Comparison of ENCODE assay signal across 12 mouse cellular contexts in genomic region chr3:101500393-101501051, GRCm38 (mm10).
A peak's percentile ranks its signal among the peaks of the same experiment; 100 is the strongest.
DNase-seq lines count a peak whose midpoint lies in the region; ATAC-seq and TF ChIP-seq lines count a peak whose summit lies in the region.
"Had no signal": no experiment of that assay in that cellular context is flagged by ENCODE, and none has a peak within 500 bp of the region (broad histone marks: within the 10 kb centered on the region; RNA-seq: fewer than 3 reads in every experiment).

No protein-coding gene starts in this region.

- H3K4me2 ChIP-seq in kidney, embryonic 16.5 days (replicated peaks; ENCODE audit: low read depth, low read length) = no peak overlapping the region
- H3K4me2 ChIP-seq in stomach, postnatal 0 days (replicated peaks; ENCODE audit: low read depth) = no peak overlapping the region
- no peak overlapping the region for H3K4me2 ChIP-seq in midbrain, postnatal 0 days (ENCODE audit: low read depth, low read length, poor library complexity, severe bottlenecking)

- peak overlapping the region; percentile 76 for H3K27ac ChIP-seq in heart, embryonic 10.5 days
- 0 out of 2 replicates have a peak overlapping the region, but pooled peaks have one; percentile 17 for H3K27ac ChIP-seq in kidney, embryonic 16.5 days (ENCODE audit: low read length)
- H3K27ac ChIP-seq in stomach, postnatal 0 days (replicated peaks) = 0 out of 2 replicates have a peak overlapping the region, but pooled peaks have one; percentile 8
- no peak overlapping the region for H3K27ac ChIP-seq in midbrain, postnatal 0 days (ENCODE audit: low read depth, low read length)
- H3K27ac ChIP-seq: hindbrain, embryonic 10.5 days had no signal

- TF ChIP-seq CTCF in lung, adult 2 months (IDR thresholded peaks at IDR 0.05; ENCODE audit: insufficient read depth, low read length) = no peak
- TF ChIP-seq CTCF in stomach, postnatal 0 days (IDR thresholded peaks at IDR 0.05; ENCODE audit: low read depth) = no peak
- no peak for TF ChIP-seq CTCF in midbrain, postnatal 0 days (IDR thresholded peaks at IDR 0.05)

- peak; percentile 65 to 74 for DNase-seq in lung, adult 18-20 months
- no peak for DNase-seq in lung, adult 2 months
- no peak for DNase-seq in heart, embryonic 10.5 days (ENCODE audit: low spot score)
- peak; percentile 50 for DNase-seq in stomach, postnatal 0 days (ENCODE audit: low spot score)
- no peak for DNase-seq in midbrain, postnatal 0 days (ENCODE audit: low spot score)
- no peak for DNase-seq in gastrocnemius, postnatal 14 days
- DNase-seq in layer of hippocampus, adult 9-11 months = no peak
- DNase-seq: cerebellum, postnatal 36 days; thymus, postnatal 36 days had no signal

- no peak overlapping the region for H3K9ac ChIP-seq in kidney, embryonic 16.5 days (replicated peaks; ENCODE audit: low read length)
- H3K9ac ChIP-seq in stomach, postnatal 0 days (ENCODE audit: low read length) = no peak overlapping the region
- no peak overlapping the region for H3K9ac ChIP-seq in midbrain, postnatal 0 days (replicated peaks; ENCODE audit: low read length, poor library complexity, severe bottlenecking)

- no peak overlapping the region for H3K4me3 ChIP-seq in lung, adult 2 months (replicated peaks; ENCODE audit: extremely low read depth, low read depth, low read length)
- H3K4me3 ChIP-seq in heart, embryonic 10.5 days = no peak overlapping the region
- H3K4me3 ChIP-seq in kidney, embryonic 16.5 days (ENCODE audit: low read length) = no peak overlapping the region
- H3K4me3 ChIP-seq in stomach, postnatal 0 days (ENCODE audit: low read depth, low read length) = no peak overlapping the region
- H3K4me3 ChIP-seq in midbrain, postnatal 0 days (ENCODE audit: low read depth, low read length) = no peak overlapping the region
- H3K4me3 ChIP-seq: erythroblast, embryonic 14.5 days; hindbrain, embryonic 10.5 days had no signal

- H3K27me3 ChIP-seq in heart, embryonic 10.5 days (ENCODE audit: insufficient read depth, poor library complexity, severe bottlenecking) = no peaks in the 10 kb centered on the region
- no peaks in the 10 kb centered on the region for H3K27me3 ChIP-seq in kidney, embryonic 16.5 days (ENCODE audit: insufficient read depth, low read length)
- H3K27me3 ChIP-seq in stomach, postnatal 0 days (ENCODE audit: control insufficient read depth, insufficient read depth, low read length) = no peaks in the 10 kb centered on the region
- no peaks in the 10 kb centered on the region for H3K27me3 ChIP-seq in midbrain, postnatal 0 days (ENCODE audit: insufficient read depth, low read length)

- WGBS in lung, adult 2 months = 41% methylated on average over 11 of the region's 11 CpGs
- WGBS in heart, embryonic 10.5 days = 58% methylated on average over 11 of the region's 11 CpGs
- WGBS in kidney, embryonic 16.5 days = 65% methylated on average over 11 of the region's 11 CpGs
- 57% methylated on average over 11 of the region's 11 CpGs for WGBS in stomach, postnatal 0 days
- WGBS in midbrain, postnatal 0 days = 79% methylated on average over 11 of the region's 11 CpGs

- H3K9me3 ChIP-seq in heart, embryonic 10.5 days = no peaks in the 10 kb centered on the region
- no peaks in the 10 kb centered on the region for H3K9me3 ChIP-seq in kidney, embryonic 16.5 days (ENCODE audit: low read length)
- no peaks in the 10 kb centered on the region for H3K9me3 ChIP-seq in stomach, postnatal 0 days (ENCODE audit: control insufficient read depth, low read length)
- H3K9me3 ChIP-seq in midbrain, postnatal 0 days (ENCODE audit: low read length) = no peaks in the 10 kb centered on the region
- H3K9me3 ChIP-seq: hindbrain, embryonic 10.5 days had no signal

- H3K4me1 ChIP-seq in lung, adult 2 months (ENCODE audit: control insufficient read depth, insufficient read depth, low read length) = peaks cover 4% of the 10 kb centered on the region
- H3K4me1 ChIP-seq in heart, embryonic 10.5 days = peaks cover 31% of the 10 kb centered on the region
- 0 out of 2 replicates have a peak, but pooled peaks cover 5% of the 10 kb centered on the region for H3K4me1 ChIP-seq in kidney, embryonic 16.5 days (ENCODE audit: insufficient read depth, low read length)
- H3K4me1 ChIP-seq in stomach, postnatal 0 days (replicated peaks; ENCODE audit: control insufficient read depth, insufficient read depth) = 0 out of 2 replicates have a peak, but pooled peaks cover 3% of the 10 kb centered on the region
- H3K4me1 ChIP-seq in midbrain, postnatal 0 days (ENCODE audit: insufficient read depth, low read length) = no peaks in the 10 kb centered on the region

- ATAC-seq in kidney, embryonic 16.5 days (ENCODE audit: low FRiP score, low TSS enrichment) = no peak
- ATAC-seq in stomach, postnatal 0 days (ENCODE audit: low FRiP score, low TSS enrichment) = peak; percentile 68
- no peak for ATAC-seq in midbrain, postnatal 0 days (ENCODE audit: low FRiP score)

- no peak for TF ChIP-seq POLR2A in lung, adult 2 months (IDR thresholded peaks at IDR 0.05; ENCODE audit: borderline replicate concordance, extremely low read depth, low read depth, low read length)

- no peaks in the 10 kb centered on the region for H3K36me3 ChIP-seq in heart, embryonic 10.5 days
- no peaks in the 10 kb centered on the region for H3K36me3 ChIP-seq in kidney, embryonic 16.5 days (ENCODE audit: insufficient read depth, low read length)
- H3K36me3 ChIP-seq in stomach, postnatal 0 days (ENCODE audit: control insufficient read depth, insufficient read depth, low read length) = no peaks in the 10 kb centered on the region
- no peaks in the 10 kb centered on the region for H3K36me3 ChIP-seq in midbrain, postnatal 0 days (ENCODE audit: insufficient read depth, low read length)
- H3K36me3 ChIP-seq: hindbrain, embryonic 10.5 days had no signal

- no peak for TF ChIP-seq EP300 in stomach, postnatal 0 days (optimal IDR thresholded peaks at IDR 0.05)

- intact Hi-C loops in gastrocnemius, postnatal 14 days (cut with DNase I; ENCODE audit: low total_unique reads) = loop anchor here (10.0 kb wide), 1 partner anchor 104 kb away; the partner anchor contains the start of gene Atp1a1

Comparison
In these comparisons a context has a peak if more than half of its experiments do, and no peak if none do; other contexts are left out.
1. DNase-seq: peak in lung, adult 18-20 months (2 of 2) and stomach, postnatal 0 days (single experiment); none in lung, adult 2 months (single experiment), heart, embryonic 10.5 days (single experiment), midbrain, postnatal 0 days (single experiment), gastrocnemius, postnatal 14 days (single experiment) and layer of hippocampus, adult 9-11 months (single experiment).